Mouse (Mus musculus) olfactory bulb, adult 2 months (tissue): ENCODE data around the gene Grk5. TPM values are rescaled to one million over a fixed set of nuclear protein-coding genes. Genes with fewer than 3 reads are reported as not detected.

Experiments used
- H3K27ac ChIP-seq: fragments of 200-500 bp; 2 replicates; pipeline ENCODE4 v1.5.1; 2012; ENCODE audit warnings: low read depth, low read length; ENCODE audit not compliant: insufficient read depth
- H3K4me1 ChIP-seq: fragments of 200-500 bp; 2 replicates; pipeline ENCODE4 v1.6.1; 2012; ENCODE audit warnings: low read length; ENCODE audit not compliant: control insufficient read depth, insufficient read depth
- H3K4me3 ChIP-seq: fragments of 200-500 bp; 2 replicates; pipeline ENCODE4 v1.5.1; 2012; ENCODE audit warnings: mild to moderate bottlenecking, low read depth, low read length, moderate library complexity; ENCODE audit not compliant: insufficient read depth
- CTCF ChIP-seq: fragments of 200-500 bp; IDR thresholded peaks from 2 replicates; pipeline ENCODE4 v1.5.1; 2012; ENCODE audit warnings: low read depth, mild to moderate bottlenecking, low read length, moderate library complexity; ENCODE audit not compliant: insufficient read depth
- POLR2A ChIP-seq: fragments of 200-500 bp; IDR thresholded peaks from 2 replicates; pipeline ENCODE4 v1.6.1; 2012; ENCODE audit warnings: mild to moderate bottlenecking, low read depth, low read length, moderate library complexity; ENCODE audit not compliant: insufficient read depth
- WGBS: fragments of 180-500 bp; shearing (Covaris S2); methylation state at CpG from one replicate; pipeline ENCODE4 v1.1.7; 2018; 5-methylcytosine and 5-hydroxymethylcytosine counted together
- polyA plus RNA-seq: library from polyadenylated mRNA; stranded (reverse); fragments of >200 nt; gene quantifications from 2 replicates; pipeline ENCODE4 v1.2.4, GENCODE M21; 2012; ENCODE audit warnings: low replicate concordance; ENCODE audit not compliant: missing spikeins, insufficient read depth, insufficient read length

Grk5 gene
- polyA plus RNA-seq, 1 experiment, result not detected

DNA sequence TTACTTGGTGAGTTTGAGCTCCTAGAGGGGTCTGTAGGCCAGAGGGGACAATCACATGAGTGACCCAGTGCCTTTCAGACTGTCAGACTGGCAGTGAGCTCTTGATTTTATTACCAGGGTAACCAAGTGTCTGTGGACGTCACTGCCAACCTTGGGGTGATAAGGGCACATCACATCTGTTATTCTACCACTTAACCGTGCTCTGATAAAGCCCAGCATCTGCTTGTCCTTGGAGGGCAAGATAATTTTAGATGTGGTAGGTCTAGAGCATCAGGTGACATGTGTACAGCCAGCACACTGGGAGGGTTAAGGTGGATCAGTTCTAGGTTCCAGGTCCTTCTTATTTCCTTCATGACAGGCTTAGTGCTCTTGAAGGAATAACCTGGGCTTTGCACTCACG lies 104.7 kb downstream of the Grk5 start:
- no peak overlapping the region for H3K27ac ChIP-seq
- WGBS, result 83% methylated on average over 3 of the region's 3 CpGs
- no peak for TF ChIP-seq POLR2A
- no peak for TF ChIP-seq CTCF
- peaks cover 4% of the 10 kb centered on the region; the same call in 1 of the 2 replicates for H3K4me1 ChIP-seq
- H3K4me3 ChIP-seq, result no peak overlapping the region

DNA sequence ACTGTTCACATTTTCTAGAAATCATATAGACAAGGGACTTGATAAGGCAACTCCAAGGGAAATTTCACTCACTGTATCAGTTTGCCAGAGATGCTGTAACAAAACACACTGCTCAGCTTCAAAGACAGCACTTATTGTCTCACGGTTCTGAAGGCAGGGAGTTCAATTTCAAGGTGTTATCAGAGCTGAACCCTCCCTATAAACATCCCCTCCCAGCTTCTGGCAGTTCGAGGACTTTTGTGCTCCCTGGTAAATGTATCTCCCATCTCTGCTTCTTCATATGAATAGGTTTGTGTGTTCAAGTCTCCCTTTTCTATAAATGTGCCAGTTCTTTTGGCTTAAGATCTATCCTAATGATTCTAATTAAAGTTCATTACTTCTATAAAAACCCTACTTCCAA lies 105.3 kb downstream of the Grk5 start:
- WGBS, result 84% methylated on average over 2 of the region's 2 CpGs
- no peak overlapping the region for H3K4me3 ChIP-seq
- no peak for TF ChIP-seq CTCF
- no peak for TF ChIP-seq POLR2A
- H3K4me1 ChIP-seq, result peaks cover 4% of the 10 kb centered on the region; the same call in 1 of the 2 replicates
- H3K27ac ChIP-seq, result no peak overlapping the region

DNA sequence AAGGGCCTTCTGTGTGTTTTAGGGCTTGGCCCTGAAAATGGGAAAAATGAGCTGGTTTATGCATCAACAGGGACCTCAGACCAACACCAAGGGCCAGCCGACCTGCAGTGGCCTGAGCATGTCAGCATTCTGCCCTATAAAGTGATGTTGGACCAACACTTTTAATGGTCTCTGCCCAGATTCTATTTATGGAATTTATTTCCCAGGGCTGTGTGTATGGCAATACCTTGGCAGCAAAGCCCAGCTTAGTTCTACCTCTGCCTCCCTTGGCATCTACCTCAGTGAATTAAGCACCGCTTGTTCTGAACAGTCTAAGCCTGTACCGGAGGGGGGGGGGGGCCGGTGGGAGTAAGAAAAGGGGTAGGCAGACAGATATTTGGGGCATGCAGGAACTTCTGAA lies 108.2 kb downstream of the Grk5 start:
- no peak overlapping the region for H3K27ac ChIP-seq
- TF ChIP-seq CTCF, result no peak
- no peak for TF ChIP-seq POLR2A
- H3K4me1 ChIP-seq, result 0 out of 2 replicates have a peak, but pooled peaks cover 3% of the 10 kb centered on the region
- 77% methylated on average over 4 of the region's 4 CpGs for WGBS
- H3K4me3 ChIP-seq, result no peak overlapping the region

DNA sequence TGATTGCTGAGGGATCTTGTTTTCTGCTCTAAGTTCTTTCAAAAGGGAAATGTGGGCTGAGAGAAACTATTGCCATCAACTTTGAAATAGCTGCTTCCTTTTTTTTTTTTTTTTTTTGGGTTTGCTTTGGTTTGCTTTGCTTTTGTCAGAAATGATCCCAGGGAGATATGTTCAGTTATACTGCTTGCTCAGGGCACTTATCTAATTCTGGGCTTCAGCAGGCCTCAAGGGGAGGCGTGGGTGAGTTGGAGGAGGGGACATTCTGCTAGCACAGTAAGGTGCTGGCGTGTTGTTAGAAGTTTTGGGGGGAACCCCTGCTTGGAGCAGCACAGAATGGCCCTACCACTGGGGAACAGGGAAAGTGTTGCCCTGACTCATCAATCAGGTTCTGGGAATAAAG lies 110.1 kb downstream of the Grk5 start:
- 52% methylated on average over 2 of the region's 2 CpGs for WGBS
- H3K4me3 ChIP-seq, result no peak overlapping the region
- no peak for TF ChIP-seq POLR2A
- TF ChIP-seq CTCF, result no peak
- no peak overlapping the region for H3K27ac ChIP-seq
- 0 out of 2 replicates have a peak, but pooled peaks cover 3% of the 10 kb centered on the region for H3K4me1 ChIP-seq

DNA sequence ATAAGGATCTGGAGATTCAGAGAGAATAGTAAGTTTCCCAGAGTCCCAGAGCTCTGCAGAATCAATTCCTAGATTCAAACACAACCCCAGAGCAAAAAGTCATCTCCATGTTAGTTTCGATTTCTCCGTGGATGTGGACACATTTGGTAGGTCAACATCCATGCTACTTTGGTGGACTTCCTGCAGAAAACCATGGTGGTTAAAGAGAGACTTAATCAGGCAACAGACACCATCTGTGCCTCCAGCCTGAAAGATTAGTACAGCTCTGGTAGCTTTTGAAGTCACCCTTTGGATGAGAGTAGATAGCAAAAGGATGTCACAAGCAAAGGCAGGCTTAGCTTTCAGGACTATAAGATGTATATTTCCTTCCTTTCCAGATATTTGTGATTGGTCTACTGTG lies 111.4 kb downstream of the Grk5 start:
- 95% methylated on average over 2 of the region's 2 CpGs for WGBS
- Histone ChIP-seq H3K27ac (no peak overlapping the region), H3K4me3 (no peak overlapping the region), H3K4me1 (0 out of 2 replicates have a peak, but pooled peaks cover 3% of the 10 kb centered on the region)
- no peak for TF ChIP-seq POLR2A
- no peak for TF ChIP-seq CTCF

DNA sequence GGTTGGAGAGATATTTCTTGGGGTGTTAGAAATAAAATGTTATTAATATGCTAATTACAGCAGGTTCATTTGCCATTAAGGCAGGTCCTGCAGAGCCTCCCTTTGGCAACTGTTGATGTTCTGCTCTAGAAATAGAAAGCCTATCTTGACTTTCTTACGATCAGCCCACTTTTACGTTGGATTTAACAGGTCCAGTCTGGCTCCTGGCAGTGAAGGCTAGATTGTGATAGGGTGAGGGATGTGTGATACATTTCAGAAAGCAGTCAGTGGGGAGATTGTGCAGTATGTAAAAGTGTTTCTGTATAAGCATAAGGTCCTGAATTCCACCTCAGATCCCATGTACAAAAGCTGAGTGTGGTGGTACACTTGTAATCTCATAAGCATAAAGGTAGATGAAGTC lies 119.7 kb downstream of the Grk5 start:
- no peak overlapping the region for H3K27ac ChIP-seq

DNA sequence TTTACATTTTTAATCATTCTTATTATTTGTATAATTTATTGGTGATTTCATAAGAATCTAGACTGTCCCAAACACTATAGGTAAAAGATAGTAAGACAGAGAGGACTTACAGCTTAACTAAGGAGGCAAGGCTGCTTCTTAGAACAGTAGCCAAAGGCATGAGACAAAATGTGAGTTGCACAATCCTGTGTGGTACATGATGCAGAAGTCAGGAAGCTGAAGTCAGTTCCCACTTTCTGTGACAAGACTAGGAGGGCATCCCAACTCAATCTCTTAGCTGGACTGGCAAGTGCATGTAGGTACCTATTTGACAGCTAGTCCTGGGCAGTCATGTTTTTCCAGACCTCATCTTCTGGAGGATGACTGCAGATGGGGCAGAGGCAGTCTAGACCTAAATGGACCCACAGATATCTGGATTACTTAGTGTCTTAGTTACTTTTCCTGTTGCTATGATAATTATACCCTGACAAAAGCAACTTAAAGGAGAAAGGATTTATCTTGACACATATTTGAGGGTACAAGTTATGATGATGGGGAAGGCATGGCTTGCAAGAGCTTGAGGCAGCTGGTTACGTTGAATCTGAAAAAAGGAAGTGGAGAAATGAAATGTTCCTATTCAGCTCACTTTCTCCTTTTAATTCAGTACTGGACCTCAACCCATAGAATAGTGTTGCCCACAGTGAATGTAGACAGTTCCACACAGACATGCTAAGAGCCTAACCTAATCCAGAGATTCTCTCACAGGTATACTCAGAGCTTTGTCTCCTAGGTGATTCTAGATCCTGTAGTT lies 128.1 kb downstream of the Grk5 start:
- no peak overlapping the region for H3K27ac ChIP-seq
- WGBS, result 80% methylated on average over 1 of the region's 1 CpGs
- TF ChIP-seq CTCF (no peak), POLR2A (no peak)
- no peaks in the 10 kb centered on the region for H3K4me1 ChIP-seq
- no peak overlapping the region for H3K4me3 ChIP-seq

More for the DNA sequence above, 119.7 kb downstream of the Grk5 start:
- WGBS, result 72% methylated on average over 2 of the region's 2 CpGs
- TF ChIP-seq CTCF, result no peak
- no peak for TF ChIP-seq POLR2A
- Histone ChIP-seq H3K4me1 (no peaks in the 10 kb centered on the region), H3K4me3 (no peak overlapping the region)

DNA sequence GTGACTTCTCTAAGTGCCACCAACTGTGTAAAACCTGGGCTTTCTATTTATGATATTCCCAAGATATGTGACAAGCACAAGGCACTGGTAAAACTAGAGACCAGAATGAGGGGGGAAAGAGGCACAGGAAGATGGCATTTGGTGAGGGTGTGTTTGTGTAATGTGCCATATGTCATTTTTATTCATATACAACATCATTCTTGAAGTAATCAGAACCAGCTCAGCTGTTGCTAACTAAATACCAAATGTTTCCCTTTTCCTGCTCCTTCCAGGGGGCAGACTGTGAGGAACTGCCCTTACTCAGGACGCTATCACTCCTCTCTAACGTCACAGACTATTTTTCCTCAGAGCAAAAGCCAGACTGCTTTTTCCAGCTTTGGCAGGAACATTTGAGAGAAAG lies 132.0 kb downstream of the Grk5 start:
- no peak for TF ChIP-seq CTCF
- TF ChIP-seq POLR2A, result no peak
- Histone ChIP-seq H3K4me3 (no peak overlapping the region), H3K4me1 (no peaks in the 10 kb centered on the region), H3K27ac (no peak overlapping the region)
- WGBS, result 82% methylated on average over 2 of the region's 2 CpGs

DNA sequence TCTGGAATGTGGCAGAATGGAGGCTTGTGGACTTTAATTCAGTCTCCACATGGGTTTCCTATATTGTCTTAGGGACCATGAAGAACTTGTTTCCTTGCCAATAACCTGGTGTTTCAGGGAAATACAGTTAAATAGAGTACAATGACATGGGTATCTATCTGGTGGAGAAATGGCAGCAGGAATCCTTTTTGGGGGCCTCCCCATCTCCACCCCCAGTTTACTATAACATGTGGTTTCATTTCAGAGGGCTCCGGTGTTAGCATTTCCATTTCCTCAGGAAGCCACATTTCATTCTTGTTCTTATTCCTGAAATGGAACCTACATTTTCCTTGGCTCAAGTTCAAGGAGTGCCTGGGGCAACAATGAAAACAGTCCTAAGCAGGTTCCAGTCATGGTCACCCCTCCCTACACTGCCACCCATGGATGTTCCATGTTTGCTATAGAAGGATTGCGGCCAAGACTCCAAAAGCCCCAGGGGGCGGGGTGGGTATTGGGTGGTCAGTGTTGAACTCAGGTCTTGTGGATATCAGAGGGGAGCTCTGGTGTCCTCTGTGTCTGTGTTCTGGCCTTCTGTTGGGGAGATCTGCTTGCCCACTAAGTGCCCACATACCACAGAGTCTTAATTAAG lies 132.5 kb downstream of the Grk5 start:
- 83% methylated on average over 3 of the region's 3 CpGs for WGBS
- Histone ChIP-seq H3K27ac (no peak overlapping the region), H3K4me3 (no peak overlapping the region), H3K4me1 (no peaks in the 10 kb centered on the region)
- TF ChIP-seq CTCF, result no peak
- TF ChIP-seq POLR2A, result no peak

DNA sequence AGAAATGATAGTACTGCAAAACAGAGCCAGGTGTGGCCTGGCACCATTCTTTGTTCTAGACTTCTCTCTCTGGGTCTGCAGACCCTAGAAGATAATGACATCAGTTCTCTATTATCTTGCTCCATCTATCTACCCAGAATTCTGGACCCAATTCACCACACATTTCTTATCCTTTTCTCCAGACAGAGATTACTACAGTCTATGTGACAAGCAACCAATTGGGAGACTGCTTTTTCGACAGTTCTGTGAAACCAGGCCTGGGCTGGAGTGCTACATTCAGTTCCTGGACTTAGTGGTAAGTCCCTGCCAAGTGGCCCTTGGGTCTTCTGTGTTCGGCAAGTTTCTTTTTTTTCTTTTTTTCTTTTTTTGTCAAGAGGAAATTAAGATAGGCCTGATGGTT lies 142.0 kb downstream of the Grk5 start:
- 75% methylated on average over 2 of the region's 2 CpGs for WGBS
- no peak overlapping the region for H3K4me3 ChIP-seq
- no peaks in the 10 kb centered on the region for H3K4me1 ChIP-seq
- TF ChIP-seq CTCF (no peak), POLR2A (no peak)
- no peak overlapping the region for H3K27ac ChIP-seq
